Mouse (Mus musculus): ENCODE results near the gene Foxj1. TPM values are rescaled to one million over a fixed set of nuclear protein-coding genes. Genes with fewer than 3 reads are reported as not detected.
"Not testable (repeated sequence)": the region's sequence is repeated elsewhere in the genome, so short reads cannot be mapped to it uniquely, and the experiment has no call there.

The Foxj1 gene
- not detected in 2 replicates for polyA plus RNA-seq (2012; ENCODE audit: insufficient read depth, insufficient read length, missing spikeins)

DNA sequence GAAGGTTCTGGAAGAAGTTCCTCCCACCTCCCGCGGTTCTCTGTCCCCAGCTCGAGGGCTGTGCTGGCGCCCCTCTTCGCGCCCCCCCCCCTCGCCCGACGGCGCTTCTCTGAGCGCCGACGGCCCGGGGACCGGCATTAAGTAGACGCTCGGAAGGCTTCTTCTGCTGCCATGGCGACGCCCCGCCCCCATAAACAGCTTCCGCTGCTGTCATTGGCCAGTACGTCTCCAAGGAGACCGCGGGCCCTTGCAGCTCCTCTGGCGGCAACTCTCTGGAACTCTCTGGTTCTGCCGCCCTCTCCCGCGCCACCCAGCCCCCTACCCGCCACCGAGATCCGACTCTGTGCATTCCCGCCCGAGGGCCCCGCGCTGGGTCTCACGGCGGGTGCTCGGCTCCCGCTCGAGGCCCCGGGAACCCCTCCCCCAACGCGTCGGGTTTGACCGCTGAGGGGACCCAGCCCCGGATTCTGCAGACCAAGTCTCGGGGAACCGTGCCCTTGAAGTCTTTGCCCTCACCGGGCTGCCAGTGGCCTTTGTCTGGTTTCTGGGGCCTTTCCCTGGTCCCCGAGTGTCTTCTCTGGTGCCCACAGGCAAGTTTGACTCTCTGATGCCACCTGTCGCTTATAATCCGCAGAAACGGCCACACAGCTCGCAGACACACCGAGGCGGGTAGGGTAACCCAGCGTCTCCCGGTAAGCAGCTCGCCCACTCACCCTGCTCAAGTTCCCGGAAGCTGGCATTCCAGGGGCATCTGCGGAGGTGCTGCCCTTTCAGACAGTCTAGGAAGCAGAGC, at the start of gene Foxj1:
Gene Foxj1 (minus strand): TSS at position 156 of the 793 bp plus-strand sequence.
- peak within 1 kb of the TSS; percentile 60 for H3K4me3 ChIP-seq (ENCODE audit: insufficient read depth, low read length)
- H3K27ac ChIP-seq (ENCODE audit: insufficient read depth, low read depth, low read length): no peak within 1 kb of the TSS
- TF ChIP-seq CTCF (IDR thresholded peaks at IDR 0.05; ENCODE audit: low read depth, low read length): peak; percentile 51
- no peak for TF ChIP-seq POLR2A (IDR thresholded peaks at IDR 0.05; ENCODE audit: borderline replicate concordance, low read depth, low read length)
- H3K4me1 ChIP-seq (ENCODE audit: control insufficient read depth, insufficient read depth, low read length): 0 out of 2 replicates have a peak, but pooled peaks cover 2% of the 10 kb centered on the region

DNA sequence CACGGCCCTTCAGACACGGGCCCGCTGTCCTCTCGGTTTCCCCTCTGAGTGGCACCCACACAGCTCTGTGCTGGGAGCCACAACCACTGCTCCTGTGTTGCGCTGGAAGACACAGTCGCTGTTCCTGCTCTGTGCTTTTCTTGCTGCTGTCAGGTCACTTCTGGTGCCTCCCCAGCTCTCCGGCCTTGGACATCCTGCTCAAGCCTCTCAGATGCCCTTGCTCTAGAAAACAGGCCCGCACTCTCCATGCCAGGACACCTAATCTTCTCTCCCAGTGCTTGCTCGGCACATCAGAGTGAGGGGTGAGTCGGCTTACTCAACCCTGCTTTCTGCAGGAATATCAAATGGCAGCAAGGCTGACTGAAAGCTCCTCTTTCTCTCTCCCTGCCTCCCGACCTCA, 49.0 kb upstream of the Foxj1 start:
- no peak for TF ChIP-seq CTCF (IDR thresholded peaks at IDR 0.05; ENCODE audit: low read depth, low read length)
- TF ChIP-seq POLR2A (IDR thresholded peaks at IDR 0.05; ENCODE audit: borderline replicate concordance, low read depth, low read length): no peak
- Histone ChIP-seq H3K4me3 (ENCODE audit: insufficient read depth, low read length) (no peak overlapping the region), H3K4me1 (ENCODE audit: control insufficient read depth, insufficient read depth, low read length) (peaks cover 4% of the 10 kb centered on the region; the same call in 1 of the 2 replicates), H3K27ac (ENCODE audit: insufficient read depth, low read depth, low read length) (no peak overlapping the region)

DNA sequence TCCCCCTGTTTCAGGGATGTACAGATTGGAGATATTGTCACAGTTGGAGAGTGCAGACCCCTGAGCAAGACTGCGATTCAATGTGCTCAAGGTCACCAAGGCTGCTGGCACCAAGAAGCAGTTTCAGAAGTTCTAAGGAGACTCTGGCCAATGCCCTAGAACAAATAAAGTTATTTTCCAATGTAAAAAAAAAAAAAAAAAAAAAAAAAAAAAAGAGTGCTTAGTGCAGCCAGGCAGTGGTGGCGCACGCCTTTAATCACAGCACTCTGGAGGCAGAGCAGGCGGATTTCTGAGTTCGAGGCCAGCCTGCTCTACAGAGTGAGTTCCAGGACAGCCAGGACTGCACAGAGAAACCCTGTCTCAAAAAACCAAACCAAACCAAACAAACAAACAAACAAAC, 47.9 kb upstream of the Foxj1 start:
- H3K27ac ChIP-seq (ENCODE audit: insufficient read depth, low read depth, low read length); H3K4me1 ChIP-seq (ENCODE audit: control insufficient read depth, insufficient read depth, low read length); H3K4me3 ChIP-seq (ENCODE audit: insufficient read depth, low read length): not testable (repeated sequence)

DNA sequence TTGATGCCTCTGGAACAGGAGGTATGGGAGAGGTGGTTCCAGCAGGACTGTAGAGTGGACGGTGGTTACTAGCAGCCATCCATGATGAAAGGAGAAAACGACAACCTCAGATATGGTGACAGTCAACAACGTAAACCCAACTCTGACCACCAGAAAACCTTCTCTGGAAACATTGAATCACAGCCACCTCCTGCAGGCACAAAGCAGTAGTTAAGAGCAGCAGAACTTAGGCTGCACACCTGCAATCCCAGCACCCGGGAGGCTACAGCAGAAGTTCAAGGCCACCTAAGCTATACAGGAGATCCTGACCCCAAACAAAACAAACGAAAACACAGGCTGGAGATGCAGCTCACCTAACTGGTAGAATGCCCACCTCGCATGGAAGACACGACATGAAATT, 45.6 kb upstream of the Foxj1 start:
- no peak for TF ChIP-seq POLR2A (IDR thresholded peaks at IDR 0.05; ENCODE audit: borderline replicate concordance, low read depth, low read length)
- no peak for TF ChIP-seq CTCF (IDR thresholded peaks at IDR 0.05; ENCODE audit: low read depth, low read length)
- Histone ChIP-seq H3K27ac (ENCODE audit: insufficient read depth, low read depth, low read length) (no peak overlapping the region), H3K4me3 (ENCODE audit: insufficient read depth, low read length) (no peak overlapping the region)

DNA sequence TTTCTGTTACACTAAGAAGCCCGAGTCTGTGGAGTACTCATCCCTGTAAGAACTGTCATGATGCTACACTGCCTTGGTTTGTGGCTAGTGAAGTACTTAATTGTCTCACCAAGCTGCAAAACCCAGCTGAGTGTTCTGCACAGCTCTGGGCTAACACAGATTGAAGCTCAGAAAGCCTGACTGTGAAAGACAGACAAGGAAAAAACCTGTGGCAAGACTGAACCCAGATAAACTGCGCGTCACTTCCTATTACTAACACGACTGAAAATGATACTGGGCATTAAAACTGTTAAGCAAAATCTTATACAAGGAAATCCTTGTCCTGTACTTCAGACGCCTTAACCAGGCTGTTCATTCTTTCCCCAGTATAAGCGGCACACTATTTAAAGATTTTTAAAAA, 44.3 kb upstream of the Foxj1 start:
- no peak overlapping the region for H3K4me3 ChIP-seq (ENCODE audit: insufficient read depth, low read length)
- H3K4me1 ChIP-seq (ENCODE audit: control insufficient read depth, insufficient read depth, low read length): peaks cover 14% of the 10 kb centered on the region
- TF ChIP-seq POLR2A (IDR thresholded peaks at IDR 0.05; ENCODE audit: borderline replicate concordance, low read depth, low read length): no peak
- no peak for TF ChIP-seq CTCF (IDR thresholded peaks at IDR 0.05; ENCODE audit: low read depth, low read length)
- no peak overlapping the region for H3K27ac ChIP-seq (ENCODE audit: insufficient read depth, low read depth, low read length)

More for the DNA sequence above, 45.6 kb upstream of the Foxj1 start:
- H3K4me1 ChIP-seq (ENCODE audit: control insufficient read depth, insufficient read depth, low read length): peaks cover 14% of the 10 kb centered on the region

DNA sequence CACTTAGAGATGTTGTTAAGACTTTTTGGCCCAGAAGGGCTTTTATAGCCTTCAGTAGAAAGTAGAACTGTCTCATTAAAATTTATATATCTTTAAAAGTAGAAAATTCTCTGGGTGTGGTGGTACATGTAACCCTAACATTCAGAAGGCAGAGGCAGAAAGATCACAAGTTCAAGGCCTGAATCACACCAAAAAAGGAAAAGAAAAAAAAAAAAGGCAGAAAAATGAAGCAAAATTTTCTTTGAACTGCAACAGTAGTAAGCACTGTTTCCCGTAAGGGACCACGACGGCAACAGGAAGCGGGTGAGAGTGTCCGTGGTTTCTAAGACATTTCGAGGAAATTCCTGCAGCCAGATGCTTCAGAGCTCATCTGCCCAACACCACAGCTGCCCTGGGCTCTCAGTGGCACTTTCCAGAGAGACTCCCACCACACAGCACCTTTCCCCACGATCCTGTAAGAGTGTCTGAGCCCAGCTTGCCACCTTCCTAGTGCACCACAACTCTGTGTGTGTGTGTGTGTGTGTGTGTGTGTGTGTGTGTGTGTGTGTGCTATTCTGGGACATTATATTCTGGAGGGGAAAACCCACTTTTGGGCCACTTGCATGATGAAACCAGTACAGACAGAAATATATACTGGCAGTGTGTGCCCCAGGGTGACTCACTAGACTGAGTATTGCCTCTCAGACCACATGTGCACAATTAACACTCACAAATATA, 41.9 kb upstream of the Foxj1 start:
- Histone ChIP-seq H3K4me3 (ENCODE audit: insufficient read depth, low read length) (peak overlapping the region; percentile 21; the same call in 1 of the 2 replicates), H3K4me1 (ENCODE audit: control insufficient read depth, insufficient read depth, low read length) (peaks cover 14% of the 10 kb centered on the region), H3K27ac (ENCODE audit: insufficient read depth, low read depth, low read length) (peak overlapping the region; percentile 14; the same call in 1 of the 2 replicates)
- TF ChIP-seq CTCF (IDR thresholded peaks at IDR 0.05; ENCODE audit: low read depth, low read length): no peak
- no peak for TF ChIP-seq POLR2A (IDR thresholded peaks at IDR 0.05; ENCODE audit: borderline replicate concordance, low read depth, low read length)

DNA sequence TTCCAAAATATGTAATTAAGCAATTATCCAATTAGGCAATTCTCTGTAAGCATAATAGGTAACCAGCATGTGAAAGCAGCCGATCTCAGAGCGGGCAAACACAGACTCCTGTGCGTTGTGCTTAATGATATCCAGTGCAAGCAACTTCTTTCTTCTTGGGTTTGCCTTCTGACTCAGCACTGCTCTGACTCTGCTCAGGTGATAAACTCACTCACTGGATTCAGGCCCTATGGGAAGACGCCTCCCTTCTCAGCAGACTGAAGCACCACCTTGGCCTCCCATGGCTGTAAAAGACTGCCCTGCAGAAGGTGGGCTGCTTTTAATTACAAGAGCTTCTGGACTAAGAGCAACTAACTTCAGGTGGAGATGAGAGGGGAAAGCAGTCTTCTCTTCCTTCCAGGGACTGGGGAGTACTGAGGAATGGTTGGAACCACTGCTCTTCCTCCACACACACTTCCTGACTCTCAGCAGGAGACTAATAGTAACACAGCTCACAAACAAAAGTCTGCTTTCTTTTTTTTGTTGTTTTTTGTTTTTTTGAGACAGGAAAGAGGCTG, 36.8 kb upstream of the Foxj1 start:
- Histone ChIP-seq H3K4me3 (ENCODE audit: insufficient read depth, low read length) (no peak overlapping the region), H3K27ac (ENCODE audit: insufficient read depth, low read depth, low read length) (no peak overlapping the region), H3K4me1 (ENCODE audit: control insufficient read depth, insufficient read depth, low read length) (peaks cover 27% of the 10 kb centered on the region)
- TF ChIP-seq POLR2A (IDR thresholded peaks at IDR 0.05; ENCODE audit: borderline replicate concordance, low read depth, low read length): no peak
- TF ChIP-seq CTCF (IDR thresholded peaks at IDR 0.05; ENCODE audit: low read depth, low read length): no peak

DNA sequence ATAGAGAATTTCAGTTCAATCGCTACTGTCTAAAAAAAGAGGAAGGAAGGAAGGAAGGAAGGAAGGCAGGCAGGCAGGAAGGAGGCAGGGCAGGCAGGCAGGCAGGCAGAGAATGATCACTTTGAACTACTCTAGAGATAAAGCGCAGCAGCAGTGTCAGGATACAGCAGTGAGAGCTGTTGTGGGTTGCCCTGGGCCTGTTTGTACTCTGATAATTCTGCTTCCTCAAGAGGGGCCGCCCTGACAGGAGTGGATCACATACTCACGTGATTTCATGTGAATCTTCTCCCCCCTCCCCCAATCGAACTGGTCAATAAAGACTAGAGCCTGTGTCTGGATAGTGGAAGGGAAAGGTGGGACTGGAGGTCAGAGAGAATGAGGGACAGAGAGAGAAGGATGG, 34.4 kb upstream of the Foxj1 start:
- Histone ChIP-seq H3K4me3 (ENCODE audit: insufficient read depth, low read length) (no peak overlapping the region), H3K4me1 (ENCODE audit: control insufficient read depth, insufficient read depth, low read length) (peaks cover 27% of the 10 kb centered on the region), H3K27ac (ENCODE audit: insufficient read depth, low read depth, low read length) (peak overlapping the region; percentile 29)
- TF ChIP-seq POLR2A (IDR thresholded peaks at IDR 0.05; ENCODE audit: borderline replicate concordance, low read depth, low read length) (no peak), CTCF (IDR thresholded peaks at IDR 0.05; ENCODE audit: low read depth, low read length) (no peak)

DNA sequence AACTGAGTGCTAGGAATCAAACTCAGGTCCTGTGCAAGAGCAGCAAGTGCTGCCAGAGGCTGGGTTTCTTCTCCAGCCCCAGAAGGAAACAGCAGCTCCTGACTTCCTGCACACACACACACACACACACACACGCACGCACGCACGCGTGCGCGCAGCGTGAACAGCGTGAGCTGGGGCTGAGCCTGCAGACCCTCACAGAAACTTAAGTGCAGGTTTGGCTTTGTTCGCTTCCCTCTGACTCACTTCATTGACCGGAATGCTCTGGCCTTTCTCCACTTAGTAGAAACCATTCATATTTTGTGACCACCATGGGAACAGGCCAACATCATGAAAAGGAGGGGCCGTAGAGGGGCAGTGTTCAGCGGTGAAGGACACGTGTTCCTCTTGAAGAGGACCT, 33.9 kb upstream of the Foxj1 start:
- H3K4me1 ChIP-seq (ENCODE audit: control insufficient read depth, insufficient read depth, low read length): peaks cover 27% of the 10 kb centered on the region
- H3K27ac ChIP-seq (ENCODE audit: insufficient read depth, low read depth, low read length): 0 out of 2 replicates have a peak overlapping the region, but pooled peaks have one; percentile 3
- no peak for TF ChIP-seq CTCF (IDR thresholded peaks at IDR 0.05; ENCODE audit: low read depth, low read length)
- no peak for TF ChIP-seq POLR2A (IDR thresholded peaks at IDR 0.05; ENCODE audit: borderline replicate concordance, low read depth, low read length)
- no peak overlapping the region for H3K4me3 ChIP-seq (ENCODE audit: insufficient read depth, low read length)

DNA sequence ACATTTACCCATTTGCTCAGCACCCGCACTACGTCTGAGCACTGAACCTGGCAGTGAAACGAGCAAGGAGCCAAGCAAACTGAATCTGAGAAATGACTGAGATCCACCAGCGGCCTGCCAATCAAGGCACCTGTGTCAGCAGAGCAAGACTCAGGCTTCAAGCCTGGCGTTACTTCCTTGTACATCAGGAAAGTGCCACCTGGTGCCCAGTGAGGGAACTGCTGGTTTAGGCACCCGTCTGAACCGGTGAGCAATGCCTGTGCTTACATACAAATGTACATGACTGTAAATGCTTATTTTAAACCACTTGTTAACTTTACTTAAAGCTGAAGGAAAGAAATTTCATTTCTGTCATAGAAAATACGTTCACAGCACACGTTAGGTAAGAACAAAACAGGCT, 32.9 kb upstream of the Foxj1 start:
- no peak overlapping the region for H3K27ac ChIP-seq (ENCODE audit: insufficient read depth, low read depth, low read length)
- H3K4me3 ChIP-seq (ENCODE audit: insufficient read depth, low read length): no peak overlapping the region
- peaks cover 27% of the 10 kb centered on the region for H3K4me1 ChIP-seq (ENCODE audit: control insufficient read depth, insufficient read depth, low read length)
- peak; percentile 46; the same call in 1 of the 2 replicates for TF ChIP-seq CTCF (IDR thresholded peaks at IDR 0.05; ENCODE audit: low read depth, low read length)
- no peak for TF ChIP-seq POLR2A (IDR thresholded peaks at IDR 0.05; ENCODE audit: borderline replicate concordance, low read depth, low read length)

Measured in bone marrow macrophage, adult 2 months (primary cell).